Mouse (Mus musculus) intestine, embryonic 15.5 days (tissue): ENCODE data around the gene Msh6. TPM values are rescaled to one million over a fixed set of nuclear protein-coding genes. Genes with fewer than 3 reads are reported as not detected.

ENCODE experiments used
- ATAC-seq: fragments of 200-750 bp; cut with Nextera tagmentation; 2 replicates; pipeline ENCODE4 v1.8.0; 2017; ENCODE audit warnings: moderate TSS enrichment, moderate library complexity
- H3K27ac ChIP-seq: fragments of 300-500 bp; sonication (generic); 2 replicates; pipeline ENCODE4 v1.5.1; 2015; ENCODE audit warnings: mild to moderate bottlenecking, inconsistent platforms
- H3K27me3 ChIP-seq: fragments of 300-500 bp; sonication (generic); replicated peaks from 2 replicates; pipeline ENCODE4 v1.6.1; 2015; ENCODE audit warnings: inconsistent platforms
- H3K36me3 ChIP-seq: fragments of 300-500 bp; sonication (generic); 2 replicates; pipeline ENCODE4 v1.6.1; 2015; ENCODE audit warnings: inconsistent platforms
- H3K4me1 ChIP-seq: fragments of 300-500 bp; sonication (generic); replicated peaks from 2 replicates; pipeline ENCODE4 v1.6.1; 2015; ENCODE audit warnings: inconsistent platforms
- H3K4me2 ChIP-seq: fragments of 300-500 bp; sonication (generic); replicated peaks from 2 replicates; pipeline ENCODE4 v1.6.1; 2015; ENCODE audit warnings: mild to moderate bottlenecking, inconsistent platforms
- H3K4me3 ChIP-seq: fragments of 300-500 bp; sonication (generic); replicated peaks from 2 replicates; pipeline ENCODE4 v1.5.1; 2015; ENCODE audit warnings: inconsistent platforms
- H3K9ac ChIP-seq: fragments of 300-500 bp; sonication (generic); 2 replicates; pipeline ENCODE4 v1.6.1; 2015; ENCODE audit warnings: inconsistent platforms
- H3K9me3 ChIP-seq: fragments of 300-500 bp; sonication (generic); 2 replicates; pipeline ENCODE4 v1.6.1; 2016; ENCODE audit warnings: inconsistent platforms
- WGBS: fragments of 180-500 bp; shearing (Covaris S2); methylation state at CpG from one replicate; pipeline ENCODE4 v1.1.7; 2015; 5-methylcytosine and 5-hydroxymethylcytosine counted together
- polyA plus RNA-seq: library from polyadenylated mRNA; unstranded; fragments of >200 nt; fragmentation: Nextera tagmentation; extraction: Ambion mirVana; gene quantifications from 2 replicates; pipeline ENCODE4 v1.2.1, GENCODE M21; 2015

Msh6 gene
- polyA plus RNA-seq, 1 experiment from 2014 or later: 45.2 TPM

DNA sequence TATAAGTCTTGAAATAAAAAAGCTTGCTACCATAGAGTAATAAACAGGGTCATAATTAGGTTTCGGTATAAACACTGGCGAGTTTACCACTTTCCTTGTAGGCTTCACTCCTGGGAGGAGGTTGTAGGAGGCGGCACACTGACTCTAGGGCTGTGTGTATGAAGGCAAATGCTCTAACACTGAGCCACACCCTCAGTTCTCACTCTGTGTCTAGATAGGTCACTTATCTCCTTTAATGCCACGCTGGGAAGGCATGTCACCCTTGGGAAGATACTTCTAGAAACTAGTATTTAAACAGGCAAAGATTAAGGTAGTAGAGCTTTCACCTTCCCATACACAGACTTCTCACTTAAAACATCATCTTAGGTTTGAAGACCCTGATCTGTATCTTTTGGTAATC lies 59.6 kb downstream of the Msh6 start:
- Histone ChIP-seq H3K27ac (no peak overlapping the region), H3K4me1 (0 out of 2 replicates have a peak, but pooled peaks cover 3% of the 10 kb centered on the region), H3K27me3 (no peaks in the 10 kb centered on the region), H3K36me3 (no peaks in the 10 kb centered on the region), H3K9ac (no peak overlapping the region), H3K9me3 (no peaks in the 10 kb centered on the region), H3K4me3 (no peak overlapping the region), H3K4me2 (no peak overlapping the region)
- WGBS: 73% methylated on average over 4 of the region's 4 CpGs
- peak; percentile 56; the same call in 1 of the 2 replicates for ATAC-seq

Other genes starting within 250 kb of the Msh6 start
- not detected in 2 replicates for gene Kcnk12, start 177.1 kb upstream of the Msh6 start, polyA plus RNA-seq
- not detected in 2 replicates for gene Rpl36-ps4, start 54.1 kb upstream of the Msh6 start, polyA plus RNA-seq
- gene Fbxo11, start 90.2 kb downstream of the Msh6 start, polyA plus RNA-seq: 12.3 and 12.9 TPM in 2 replicates